Mouse (Mus musculus) naive thymus-derived CD4-positive, alpha-beta T cell, adult 5 months (primary cell): ENCODE results near the gene Senp8. TPM values are rescaled to one million over a fixed set of nuclear protein-coding genes. Genes with fewer than 3 reads are reported as not detected.

Source experiments
- polyA plus RNA-seq: library from polyadenylated mRNA; unstranded; fragments of 100-300 nt; shearing (Covaris generic); gene quantifications from one replicate; pipeline ENCODE4 v1.2.1, GENCODE M21; 2017

Gene Senp8
- polyA plus RNA-seq: 1.4 TPM

GRCm38 (mm10) chr9:59750267-59751065 lies at the start of gene Senp8, which contains the start of gene Myo9a:
Gene Senp8 (minus strand): TSS chr9:59750710.
Gene Myo9a (plus strand): TSS chr9:59750896.

Other genes starting within 250 kb of the Senp8 start
- gene Hexa, start 211.2 kb downstream of the Senp8 start, polyA plus RNA-seq: 43.7 TPM
- gene Tmem202, start 210.9 kb downstream of the Senp8 start, polyA plus RNA-seq: 0.31 TPM
- gene Celf6, start 172.8 kb downstream of the Senp8 start, polyA plus RNA-seq: not detected
- gene Parp6, start 133.4 kb downstream of the Senp8 start, polyA plus RNA-seq: 73.5 TPM
- 693 TPM for gene Pkm, start 94.3 kb downstream of the Senp8 start, polyA plus RNA-seq
- not detected for gene Gramd2, start 70.6 kb downstream of the Senp8 start, polyA plus RNA-seq
- 18.8 TPM for gene Myo9a, start 186 bp upstream of the Senp8 start, polyA plus RNA-seq
- not detected for gene Nr2e3, start 209.9 kb upstream of the Senp8 start, polyA plus RNA-seq